Mouse (Mus musculus) liver, embryonic 15.5 days (tissue): ENCODE measurements around the gene Tph1. TPM values are rescaled to one million over a fixed set of nuclear protein-coding genes. Genes with fewer than 3 reads are reported as not detected.
A peak's percentile ranks its signal among the peaks of the same experiment; 100 is the strongest.
"Not testable (repeated sequence)": the region's sequence is repeated elsewhere in the genome, so short reads cannot be mapped to it uniquely, and the experiment has no call there.

ENCODE experiments used
- ATAC-seq: fragments of 200-750 bp; cut with Nextera tagmentation; 2 replicates; pipeline ENCODE4 v1.8.0; 2017; ENCODE audit warnings: moderate number of reproducible peaks, mild to moderate bottlenecking, moderate library complexity; ENCODE audit not compliant: insufficient read depth
- H3K27ac ChIP-seq: fragments of 300-500 bp; sonication (generic); replicated peaks from 2 replicates; pipeline ENCODE4 v1.5.1; 2015; ENCODE audit warnings: mild to moderate bottlenecking, inconsistent platforms
- H3K27me3 ChIP-seq: fragments of 300-500 bp; sonication (generic); 2 replicates; pipeline ENCODE4 v1.6.1; 2015; ENCODE audit warnings: mild to moderate bottlenecking, inconsistent platforms
- H3K36me3 ChIP-seq: fragments of 300-500 bp; sonication (generic); replicated peaks from 2 replicates; pipeline ENCODE4 v1.6.1; 2015; ENCODE audit warnings: moderate library complexity, mild to moderate bottlenecking, inconsistent platforms
- H3K4me1 ChIP-seq: fragments of 300-500 bp; sonication (generic); replicated peaks from 2 replicates; pipeline ENCODE4 v1.6.1; 2015; ENCODE audit warnings: inconsistent platforms
- H3K4me2 ChIP-seq: fragments of 300-500 bp; sonication (generic); 2 replicates; pipeline ENCODE4 v1.6.1; 2015; ENCODE audit warnings: moderate library complexity, mild to moderate bottlenecking, inconsistent platforms
- H3K4me3 ChIP-seq: fragments of 300-500 bp; sonication (generic); replicated peaks from 2 replicates; pipeline ENCODE4 v1.5.1; 2015; ENCODE audit warnings: mild to moderate bottlenecking, inconsistent platforms
- H3K9ac ChIP-seq: fragments of 300-500 bp; sonication (generic); 2 replicates; pipeline ENCODE4 v1.6.1; 2015; ENCODE audit warnings: moderate library complexity, mild to moderate bottlenecking, inconsistent platforms
- H3K9me3 ChIP-seq: fragments of 300-500 bp; sonication (generic); replicated peaks from 2 replicates; pipeline ENCODE4 v1.6.1; 2016; ENCODE audit warnings: inconsistent platforms
- WGBS: fragments of 180-500 bp; shearing (Covaris S2); methylation state at CpG from one replicate; pipeline ENCODE4 v1.1.7; 2015; ENCODE audit warnings: mixed read lengths; ENCODE audit not compliant: insufficient replicate concordance; 5-methylcytosine and 5-hydroxymethylcytosine counted together
- polyA plus RNA-seq: library from polyadenylated mRNA; unstranded; fragments of >200 nt; fragmentation: Nextera tagmentation; extraction: Ambion mirVana; gene quantifications from 2 replicates; pipeline ENCODE4 v1.2.1, GENCODE M21; 2015

Tph1 gene
- polyA plus RNA-seq, 1 experiment from 2014 or later, result not detected

- no peak for ATAC-seq
- Histone ChIP-seq H3K9ac (no peak overlapping the region), H3K4me2 (no peak overlapping the region), H3K36me3 (peaks cover 38% of the 10 kb centered on the region), H3K27me3 (no peaks in the 10 kb centered on the region), H3K4me3 (no peak overlapping the region), H3K27ac (no peak overlapping the region), H3K4me1 (no peaks in the 10 kb centered on the region), H3K9me3 (no peaks in the 10 kb centered on the region)
- 63% methylated on average over 5 of the region's 5 CpGs for WGBS
Observed at GRCm38 (mm10) chr7:46686827-46687226, 14.5 kb upstream of the Tph1 start.

DNA sequence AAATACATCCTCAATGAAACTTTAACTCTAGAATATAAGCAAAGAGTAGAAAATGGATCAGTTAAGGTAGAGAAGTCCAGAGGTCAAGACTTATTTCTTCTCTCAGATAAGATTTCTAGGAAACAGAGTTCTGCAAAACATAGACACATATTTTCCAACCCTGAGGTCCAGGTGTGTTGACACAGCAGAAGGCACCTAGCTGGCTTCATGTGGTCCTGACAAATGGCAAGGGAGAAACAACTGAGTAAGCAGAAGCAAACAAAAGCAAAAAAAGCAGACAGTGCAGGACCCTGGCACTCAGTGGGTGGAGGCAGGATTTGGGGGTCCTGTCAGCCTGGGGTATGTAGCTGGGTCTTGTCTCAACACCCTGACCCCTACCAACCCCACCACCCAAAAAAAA lies 8.4 kb upstream of the Tph1 start:
- no peak overlapping the region for H3K27ac ChIP-seq
- no peak overlapping the region for H3K4me3 ChIP-seq
- H3K36me3 ChIP-seq, result no peaks in the 10 kb centered on the region
- H3K9ac ChIP-seq, result no peak overlapping the region
- H3K9me3 ChIP-seq, result no peaks in the 10 kb centered on the region
- no peak overlapping the region for H3K4me2 ChIP-seq
- no peaks in the 10 kb centered on the region for H3K4me1 ChIP-seq
- H3K27me3 ChIP-seq, result no peaks in the 10 kb centered on the region
- ATAC-seq, result no peak

DNA sequence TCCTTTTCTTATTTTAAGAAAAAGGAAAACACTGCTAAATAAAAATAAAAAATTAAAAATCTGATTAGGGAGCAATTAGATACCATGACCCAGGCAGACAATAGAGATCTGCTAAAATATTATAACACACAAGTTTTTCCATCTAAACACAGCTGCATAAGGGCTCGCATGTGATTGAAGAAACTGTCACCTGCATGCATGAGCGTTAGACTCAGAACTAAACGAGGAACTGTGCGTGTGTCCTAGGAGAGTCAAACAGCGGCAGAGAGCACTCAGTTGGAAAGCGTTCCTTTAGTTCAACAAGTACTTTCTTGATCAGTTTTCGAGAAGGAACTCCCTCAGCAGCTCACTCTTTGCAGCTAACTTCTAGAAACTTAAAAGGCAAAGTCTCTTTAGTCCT lies 6.7 kb upstream of the Tph1 start:
- not testable (repeated sequence) for H3K9me3 ChIP-seq, H3K9ac ChIP-seq, H3K27ac ChIP-seq, H3K27me3 ChIP-seq, ATAC-seq, H3K4me1 ChIP-seq, H3K4me3 ChIP-seq, H3K36me3 ChIP-seq, H3K4me2 ChIP-seq
- WGBS, result 64% methylated on average over 7 of the region's 7 CpGs

DNA sequence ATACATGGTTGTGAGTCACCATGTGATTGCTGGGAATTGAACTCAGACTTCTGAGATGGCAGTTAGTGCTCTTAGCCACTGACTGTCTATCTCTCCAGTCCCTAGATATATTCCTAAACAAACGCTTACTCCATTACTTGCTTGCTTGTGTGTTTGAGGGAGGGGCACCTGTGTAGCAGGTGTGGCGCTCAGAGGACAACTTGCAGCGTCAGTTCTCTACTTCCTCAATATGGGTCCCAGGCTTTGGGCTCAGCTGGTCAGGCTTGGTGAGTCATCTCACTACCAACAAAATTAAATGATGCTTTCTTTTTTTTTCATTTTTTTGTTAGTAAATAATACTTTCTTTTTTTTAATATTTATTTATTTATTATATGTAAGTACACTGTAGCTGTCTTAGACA lies 6.1 kb upstream of the Tph1 start:
- ATAC-seq, result no peak
- Histone ChIP-seq H3K36me3 (no peaks in the 10 kb centered on the region), H3K4me3 (no peak overlapping the region), H3K4me2 (no peak overlapping the region), H3K9me3 (no peaks in the 10 kb centered on the region), H3K9ac (no peak overlapping the region), H3K4me1 (no peaks in the 10 kb centered on the region), H3K27me3 (0 out of 2 replicates have a peak, but pooled peaks cover 3% of the 10 kb centered on the region), H3K27ac (no peak overlapping the region)
- WGBS, result 42% methylated on average over 3 of the region's 3 CpGs

- Histone ChIP-seq H3K4me2 (no peak overlapping the region), H3K27ac (no peak overlapping the region), H3K9ac (no peak overlapping the region), H3K4me3 (no peak overlapping the region), H3K36me3 (no peaks in the 10 kb centered on the region), H3K9me3 (no peaks in the 10 kb centered on the region), H3K27me3 (peaks cover 3% of the 10 kb centered on the region; the same call in 1 of the 2 replicates), H3K4me1 (no peaks in the 10 kb centered on the region)
- ATAC-seq, result no peak
- 55% methylated on average over 5 of the region's 5 CpGs for WGBS
Observed at GRCm38 (mm10) chr7:46676808-46677360, 4.5 kb upstream of the Tph1 start.

GRCm38 (mm10) chr7:46675886-46676285 lies 3.5 kb upstream of the Tph1 start:
- Histone ChIP-seq H3K9me3 (no peaks in the 10 kb centered on the region), H3K4me2 (no peak overlapping the region), H3K4me3 (no peak overlapping the region), H3K27ac (no peak overlapping the region), H3K4me1 (no peaks in the 10 kb centered on the region), H3K27me3 (peaks cover 3% of the 10 kb centered on the region; the same call in 1 of the 2 replicates), H3K9ac (no peak overlapping the region), H3K36me3 (no peaks in the 10 kb centered on the region)
- WGBS, result 31% methylated on average over 8 of the region's 8 CpGs
- no peak for ATAC-seq

GRCm38 (mm10) chr7:46675061-46675460 lies 2.7 kb upstream of the Tph1 start:
- WGBS, result 69% methylated on average over 7 of the region's 7 CpGs
- H3K4me1 ChIP-seq, result no peaks in the 10 kb centered on the region
- no peak overlapping the region for H3K4me2 ChIP-seq
- H3K27me3 ChIP-seq, result peaks cover 3% of the 10 kb centered on the region; the same call in 1 of the 2 replicates
- no peaks in the 10 kb centered on the region for H3K9me3 ChIP-seq
- H3K36me3 ChIP-seq, result no peaks in the 10 kb centered on the region
- no peak for ATAC-seq
- H3K4me3 ChIP-seq, result no peak overlapping the region
- no peak overlapping the region for H3K27ac ChIP-seq
- no peak overlapping the region for H3K9ac ChIP-seq

GRCm38 (mm10) chr7:46667256-46667655 lies 5.1 kb downstream of the Tph1 start:
- WGBS, result 2% methylated on average over 21 of the region's 21 CpGs
- H3K27me3 ChIP-seq, result peaks cover 47% of the 10 kb centered on the region
- H3K9me3 ChIP-seq, result no peaks in the 10 kb centered on the region
- no peaks in the 10 kb centered on the region for H3K4me1 ChIP-seq
- peak overlapping the region; percentile 7; the same call in 1 of the 2 replicates for H3K4me2 ChIP-seq
- no peak for ATAC-seq
- no peak overlapping the region for H3K27ac ChIP-seq
- H3K36me3 ChIP-seq, result no peaks in the 10 kb centered on the region
- H3K9ac ChIP-seq, result no peak overlapping the region
- H3K4me3 ChIP-seq, result no peak overlapping the region

DNA sequence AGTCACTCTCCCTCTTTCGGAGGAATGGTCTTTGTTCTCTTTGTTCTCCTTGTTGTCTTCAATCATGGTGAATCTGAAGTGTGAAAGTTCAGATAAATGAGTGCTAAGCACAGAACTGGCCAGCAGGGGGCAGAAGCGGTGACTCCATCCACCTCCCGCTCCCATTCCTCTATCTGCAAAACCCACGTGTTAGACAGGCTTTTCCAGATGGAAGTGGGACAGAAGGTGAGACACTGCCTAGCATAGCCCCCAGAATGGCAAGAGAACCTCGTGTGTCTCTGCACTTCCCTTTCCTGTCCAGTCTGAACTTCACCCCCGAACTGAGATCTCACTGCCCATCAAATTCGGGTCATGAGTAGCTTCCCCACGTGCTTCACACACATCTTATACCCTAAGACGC lies 7.1 kb downstream of the Tph1 start:
- ATAC-seq, result no peak
- Histone ChIP-seq H3K9me3 (no peaks in the 10 kb centered on the region), H3K36me3 (no peaks in the 10 kb centered on the region), H3K9ac (no peak overlapping the region), H3K27me3 (peaks cover 50% of the 10 kb centered on the region), H3K4me3 (no peak overlapping the region), H3K4me2 (no peak overlapping the region), H3K4me1 (no peaks in the 10 kb centered on the region), H3K27ac (no peak overlapping the region)
- 20% methylated on average over 9 of the region's 9 CpGs for WGBS

- WGBS, result 61% methylated on average over 18 of the region's 18 CpGs
- H3K9ac ChIP-seq, result no peak overlapping the region
- H3K9me3 ChIP-seq, result no peaks in the 10 kb centered on the region
- H3K36me3 ChIP-seq, result no peaks in the 10 kb centered on the region
- no peak overlapping the region for H3K4me3 ChIP-seq
- no peaks in the 10 kb centered on the region for H3K4me1 ChIP-seq
- peaks cover 24% of the 10 kb centered on the region for H3K27me3 ChIP-seq
- no peak for ATAC-seq
- H3K4me2 ChIP-seq, result no peak overlapping the region
- H3K27ac ChIP-seq, result no peak overlapping the region
Observed at GRCm38 (mm10) chr7:46661591-46662090, 10.7 kb downstream of the Tph1 start.

- H3K27me3 ChIP-seq, result peaks cover 3% of the 10 kb centered on the region; the same call in 1 of the 2 replicates
- no peak for ATAC-seq
- H3K9me3 ChIP-seq, result no peaks in the 10 kb centered on the region
- WGBS, result 21% methylated on average over 2 of the region's 2 CpGs
- no peaks in the 10 kb centered on the region for H3K4me1 ChIP-seq
- H3K27ac ChIP-seq, result no peak overlapping the region
- H3K9ac ChIP-seq, result no peak overlapping the region
- no peak overlapping the region for H3K4me3 ChIP-seq
- no peaks in the 10 kb centered on the region for H3K36me3 ChIP-seq
- H3K4me2 ChIP-seq, result no peak overlapping the region
Observed at GRCm38 (mm10) chr7:46652279-46652678, 20.1 kb downstream of the Tph1 start.

- not testable (repeated sequence) for H3K27ac ChIP-seq, H3K9ac ChIP-seq, H3K4me3 ChIP-seq, H3K27me3 ChIP-seq, H3K36me3 ChIP-seq, H3K4me1 ChIP-seq, H3K9me3 ChIP-seq, ATAC-seq, H3K4me2 ChIP-seq
- 29% methylated on average over 5 of the region's 5 CpGs for WGBS
Observed at GRCm38 (mm10) chr7:46650231-46650630, 22.1 kb downstream of the Tph1 start.
